Mouse (Mus musculus): Measurements from ENCODE around the gene Trabd2b. TPM values are rescaled to one million over a fixed set of nuclear protein-coding genes. Genes with fewer than 3 reads are reported as not detected.

The Trabd2b gene
- polyA plus RNA-seq, 1 experiment from 2014 or later, result 2.4 TPM

GRCm38 (mm10) chr4:114513149-114513548 lies 106.6 kb downstream of the Trabd2b start:
- ATAC-seq, result no peak
- no peak overlapping the region for H3K27ac ChIP-seq (ENCODE audit: low read length)
- no peak overlapping the region for H3K4me3 ChIP-seq (ENCODE audit: low read depth, low read length)
- H3K27me3 ChIP-seq (replicated peaks; ENCODE audit: insufficient read depth, low read length), result no peaks in the 10 kb centered on the region
- H3K4me1 ChIP-seq (ENCODE audit: insufficient read depth, low read depth, low read length), result no peaks in the 10 kb centered on the region
- no peak for DNase-seq (ENCODE audit: low spot score)
- H3K36me3 ChIP-seq (ENCODE audit: insufficient read depth, low read length), result no peaks in the 10 kb centered on the region
- H3K4me2 ChIP-seq (replicated peaks; ENCODE audit: low read depth, low read length), result no peak overlapping the region
- no peak for TF ChIP-seq EP300 (IDR thresholded peaks at IDR 0.05)
- TF ChIP-seq CTCF (IDR thresholded peaks at IDR 0.05), result no peak
- no peak overlapping the region for H3K9ac ChIP-seq (replicated peaks; ENCODE audit: low read depth)
- H3K9me3 ChIP-seq (ENCODE audit: low read length), result no peaks in the 10 kb centered on the region

DNA sequence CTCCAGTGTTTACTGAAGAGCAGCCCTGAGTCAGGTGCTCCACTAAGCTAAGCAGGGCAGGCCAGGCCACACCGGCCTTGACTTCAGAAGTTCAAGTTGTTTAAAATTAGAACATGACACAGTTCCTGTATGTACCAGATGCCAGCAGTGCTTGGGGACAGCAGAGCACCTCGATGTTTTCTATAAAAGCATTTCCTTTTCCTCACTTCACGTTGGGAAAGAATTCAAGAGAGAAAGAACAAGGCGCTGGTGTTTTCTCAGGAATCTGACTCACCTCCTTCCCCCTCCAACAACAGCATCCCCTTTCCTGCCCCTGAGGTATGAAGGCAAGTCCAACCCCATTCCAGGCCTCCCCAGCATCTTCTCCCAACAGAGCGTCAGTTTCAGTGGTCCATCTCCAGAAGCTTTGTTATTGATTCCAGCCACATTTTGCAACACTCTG lies 108.8 kb downstream of the Trabd2b start:
- Histone ChIP-seq H3K9ac (replicated peaks; ENCODE audit: low read depth) (no peak overlapping the region), H3K4me1 (ENCODE audit: insufficient read depth, low read depth, low read length) (no peaks in the 10 kb centered on the region), H3K9me3 (ENCODE audit: low read length) (no peaks in the 10 kb centered on the region), H3K27me3 (replicated peaks; ENCODE audit: insufficient read depth, low read length) (no peaks in the 10 kb centered on the region), H3K36me3 (ENCODE audit: insufficient read depth, low read length) (no peaks in the 10 kb centered on the region), H3K27ac (ENCODE audit: low read length) (no peak overlapping the region), H3K4me3 (ENCODE audit: low read depth, low read length) (no peak overlapping the region), H3K4me2 (replicated peaks; ENCODE audit: low read depth, low read length) (no peak overlapping the region)
- peak; percentile 73 for ATAC-seq
- peak; percentile 45 for DNase-seq (ENCODE audit: low spot score)
- no peak for TF ChIP-seq CTCF (IDR thresholded peaks at IDR 0.05)
- TF ChIP-seq EP300 (IDR thresholded peaks at IDR 0.05), result no peak
- WGBS, result 15% methylated on average over 5 of the region's 5 CpGs

GRCm38 (mm10) chr4:114516651-114517050 lies 110.1 kb downstream of the Trabd2b start:
- WGBS, result 26% methylated on average over 4 of the region's 4 CpGs
- no peaks in the 10 kb centered on the region for H3K27me3 ChIP-seq (replicated peaks; ENCODE audit: insufficient read depth, low read length)
- peak; percentile 39 for ATAC-seq
- no peaks in the 10 kb centered on the region for H3K4me1 ChIP-seq (ENCODE audit: insufficient read depth, low read depth, low read length)
- TF ChIP-seq EP300 (IDR thresholded peaks at IDR 0.05) (no peak), CTCF (IDR thresholded peaks at IDR 0.05) (no peak)
- H3K9me3 ChIP-seq (ENCODE audit: low read length), result no peaks in the 10 kb centered on the region
- peak; percentile 40 for DNase-seq (ENCODE audit: low spot score)
- no peak overlapping the region for H3K4me2 ChIP-seq (replicated peaks; ENCODE audit: low read depth, low read length)
- H3K36me3 ChIP-seq (ENCODE audit: insufficient read depth, low read length), result no peaks in the 10 kb centered on the region
- H3K27ac ChIP-seq (ENCODE audit: low read length), result no peak overlapping the region
- H3K9ac ChIP-seq (replicated peaks; ENCODE audit: low read depth), result no peak overlapping the region
- H3K4me3 ChIP-seq (ENCODE audit: low read depth, low read length), result no peak overlapping the region

- Histone ChIP-seq H3K4me3 (ENCODE audit: low read depth, low read length) (no peak overlapping the region), H3K27me3 (replicated peaks; ENCODE audit: insufficient read depth, low read length) (no peaks in the 10 kb centered on the region), H3K36me3 (ENCODE audit: insufficient read depth, low read length) (no peaks in the 10 kb centered on the region), H3K9ac (replicated peaks; ENCODE audit: low read depth) (no peak overlapping the region), H3K27ac (ENCODE audit: low read length) (no peak overlapping the region), H3K4me1 (ENCODE audit: insufficient read depth, low read depth, low read length) (no peaks in the 10 kb centered on the region), H3K9me3 (ENCODE audit: low read length) (no peaks in the 10 kb centered on the region), H3K4me2 (replicated peaks; ENCODE audit: low read depth, low read length) (no peak overlapping the region)
- DNase-seq (ENCODE audit: low spot score), result no peak
- ATAC-seq, result no peak
- 93% methylated on average over 3 of the region's 3 CpGs for WGBS
- TF ChIP-seq CTCF (IDR thresholded peaks at IDR 0.05) (no peak), EP300 (IDR thresholded peaks at IDR 0.05) (no peak)
These were observed 111.5 kb downstream of the Trabd2b start for GRCm38 (mm10) chr4:114518061-114518460.

DNA sequence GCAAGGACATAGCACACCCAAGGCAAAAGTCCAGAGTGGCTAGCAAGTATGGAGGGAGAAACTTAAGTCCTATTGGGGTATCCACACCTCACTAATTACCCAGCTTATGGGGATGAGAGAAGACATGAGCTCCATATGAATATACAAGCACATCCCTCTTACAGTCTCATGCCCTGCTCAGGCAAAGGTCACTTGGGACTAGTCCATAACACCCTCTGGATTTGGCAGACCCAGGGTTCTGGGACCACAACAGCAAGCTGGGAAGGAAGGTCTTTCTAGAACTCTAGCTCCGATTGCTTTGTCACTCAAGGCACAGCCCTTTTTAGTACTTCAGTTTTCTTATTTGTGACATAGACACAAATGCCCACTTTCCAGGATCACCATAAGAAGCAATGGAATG lies 112.0 kb downstream of the Trabd2b start:
- Histone ChIP-seq H3K9ac (replicated peaks; ENCODE audit: low read depth) (no peak overlapping the region), H3K4me3 (ENCODE audit: low read depth, low read length) (no peak overlapping the region), H3K27ac (ENCODE audit: low read length) (no peak overlapping the region), H3K4me2 (replicated peaks; ENCODE audit: low read depth, low read length) (no peak overlapping the region), H3K36me3 (ENCODE audit: insufficient read depth, low read length) (no peaks in the 10 kb centered on the region), H3K9me3 (ENCODE audit: low read length) (no peaks in the 10 kb centered on the region), H3K27me3 (replicated peaks; ENCODE audit: insufficient read depth, low read length) (no peaks in the 10 kb centered on the region), H3K4me1 (ENCODE audit: insufficient read depth, low read depth, low read length) (no peaks in the 10 kb centered on the region)
- ATAC-seq, result no peak
- WGBS, result 79% methylated on average over 1 of the region's 1 CpGs
- TF ChIP-seq CTCF (IDR thresholded peaks at IDR 0.05), result no peak
- TF ChIP-seq EP300 (IDR thresholded peaks at IDR 0.05), result no peak
- no peak for DNase-seq (ENCODE audit: low spot score)

DNA sequence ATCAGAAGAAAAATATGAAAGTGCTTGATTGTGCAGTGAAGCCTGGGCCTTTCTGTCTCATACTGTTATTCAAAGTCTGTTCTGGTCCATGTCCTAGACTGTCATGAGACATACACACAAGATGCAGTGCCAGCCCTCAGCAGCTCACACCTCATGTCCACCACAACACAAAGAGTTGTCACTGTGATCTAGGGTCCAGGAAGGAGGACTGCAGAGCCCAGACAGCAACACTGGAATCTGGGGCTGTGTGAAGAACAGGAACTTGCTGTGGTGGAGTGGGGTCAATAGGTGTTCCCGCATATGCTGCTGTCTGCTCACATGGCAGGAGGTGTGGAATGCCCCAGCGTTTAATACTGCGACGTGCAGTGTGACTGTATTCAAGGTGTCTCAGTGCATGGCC lies 112.8 kb downstream of the Trabd2b start:
- Histone ChIP-seq H3K36me3 (ENCODE audit: insufficient read depth, low read length) (no peaks in the 10 kb centered on the region), H3K4me2 (replicated peaks; ENCODE audit: low read depth, low read length) (no peak overlapping the region), H3K4me3 (ENCODE audit: low read depth, low read length) (no peak overlapping the region), H3K9ac (replicated peaks; ENCODE audit: low read depth) (no peak overlapping the region), H3K4me1 (ENCODE audit: insufficient read depth, low read depth, low read length) (no peaks in the 10 kb centered on the region), H3K27me3 (replicated peaks; ENCODE audit: insufficient read depth, low read length) (no peaks in the 10 kb centered on the region), H3K27ac (ENCODE audit: low read length) (no peak overlapping the region), H3K9me3 (ENCODE audit: low read length) (no peaks in the 10 kb centered on the region)
- TF ChIP-seq EP300 (IDR thresholded peaks at IDR 0.05) (no peak), CTCF (IDR thresholded peaks at IDR 0.05) (no peak)
- no peak for ATAC-seq
- no peak for DNase-seq (ENCODE audit: low spot score)
- 55% methylated on average over 4 of the region's 4 CpGs for WGBS

DNA sequence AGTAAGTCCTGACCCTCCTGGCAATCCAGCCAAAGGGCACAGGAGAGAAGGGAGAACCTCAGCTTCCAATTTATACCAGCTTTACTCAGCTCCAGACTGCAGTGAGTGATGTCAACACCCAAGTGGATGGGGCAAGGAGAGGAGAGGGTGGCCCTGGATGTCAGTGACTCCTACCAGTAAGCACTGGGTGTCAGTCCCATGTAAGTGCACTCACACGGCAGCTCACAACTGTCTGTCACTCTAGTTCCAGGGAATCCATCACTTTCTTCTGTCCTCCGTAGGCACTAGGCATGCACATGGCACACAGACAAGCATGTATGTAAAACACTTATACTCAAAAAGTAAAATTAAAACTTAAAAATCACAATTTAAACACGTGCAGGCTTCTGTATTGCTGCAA lies 113.4 kb downstream of the Trabd2b start:
- H3K27ac ChIP-seq (ENCODE audit: low read length), result no peak overlapping the region
- no peaks in the 10 kb centered on the region for H3K27me3 ChIP-seq (replicated peaks; ENCODE audit: insufficient read depth, low read length)
- ATAC-seq (no peak), DNase-seq (ENCODE audit: low spot score) (no peak)
- H3K4me3 ChIP-seq (ENCODE audit: low read depth, low read length), result no peak overlapping the region
- no peak overlapping the region for H3K4me2 ChIP-seq (replicated peaks; ENCODE audit: low read depth, low read length)
- H3K4me1 ChIP-seq (ENCODE audit: insufficient read depth, low read depth, low read length), result no peaks in the 10 kb centered on the region
- WGBS, result 74% methylated on average over 3 of the region's 3 CpGs
- no peaks in the 10 kb centered on the region for H3K9me3 ChIP-seq (ENCODE audit: low read length)
- no peak for TF ChIP-seq EP300 (IDR thresholded peaks at IDR 0.05)
- TF ChIP-seq CTCF (IDR thresholded peaks at IDR 0.05), result no peak
- H3K36me3 ChIP-seq (ENCODE audit: insufficient read depth, low read length), result no peaks in the 10 kb centered on the region
- no peak overlapping the region for H3K9ac ChIP-seq (replicated peaks; ENCODE audit: low read depth)

Data from lung, postnatal 0 days (tissue).